Mouse (Mus musculus) small intestine, adult 2 months (tissue): ENCODE measurements at regions not wholly inside any gene's neighbourhood (a gene's known extent, or its start where the extent isn't known, plus 50 kb on each side); places are given as distances from the start of the nearest gene placed in this dataset.

ENCODE experiments used
- CTCF ChIP-seq: fragments of 200-500 bp; IDR thresholded peaks from 2 replicates; pipeline ENCODE4 v1.5.1; 2012; ENCODE audit warnings: low read depth, mild to moderate bottlenecking, control low read depth, inconsistent platforms, low read length, moderate library complexity, mixed read lengths; ENCODE audit not compliant: insufficient replicate concordance, insufficient read length; ENCODE audit errors: extremely low read depth
- POLR2A ChIP-seq: fragments of 200-500 bp; IDR thresholded peaks from 2 replicates; pipeline ENCODE4 v1.6.1; 2012; ENCODE audit warnings: low read depth, mild to moderate bottlenecking, control low read depth, inconsistent platforms, low read length, moderate library complexity

- no peak for TF ChIP-seq CTCF
- TF ChIP-seq POLR2A: no peak
These were observed 145.6 kb downstream of the Pja1 start for GRCm38 (mm10) chrX:99325460-99325859.
